Mouse (Mus musculus) ES-E14 (cell line): ENCODE measurements around the gene Atp8b3. TPM values are rescaled to one million over a fixed set of nuclear protein-coding genes. Genes with fewer than 3 reads are reported as not detected.

Experiments used
- DNase-seq: peaks from one replicate; pipeline ENCODE4 v3.0.0-alpha.2; 2013; ENCODE audit warnings: low read depth, low spot score
- H3K27ac ChIP-seq: 2 replicates; pipeline ENCODE4 v1.5.1; 2012; ENCODE audit warnings: low read depth, mild to moderate bottlenecking, low read length, moderate library complexity, mixed read lengths; ENCODE audit not compliant: poor library complexity, insufficient read depth, severe bottlenecking
- H3K36me3 ChIP-seq: 2 replicates; pipeline ENCODE4 v1.6.1; 2012; ENCODE audit warnings: mild to moderate bottlenecking, low read length, moderate library complexity, mixed read lengths; ENCODE audit not compliant: control insufficient read depth, poor library complexity, insufficient read depth, severe bottlenecking
- H3K4me1 ChIP-seq, 2 experiments: fragments of 150-350 bp in 1 of 2; sonication (generic) in 1 of 2; 2 replicates each; pipeline ENCODE4 v1.6.1; 2012; ENCODE audit warnings: low read length in 2 of 2, mild to moderate bottlenecking in 1 of 2, mixed read lengths in 1 of 2; ENCODE audit not compliant: control insufficient read depth in 2 of 2, insufficient read depth in 2 of 2, poor library complexity in 1 of 2
- H3K4me3 ChIP-seq, 2 experiments: fragments of 150-350 bp in 1 of 2; sonication (generic) in 1 of 2; 2 replicates each; pipeline ENCODE4 v1.5.1; 2012; ENCODE audit warnings: low read length in 2 of 2, low read depth in 1 of 2, mild to moderate bottlenecking in 1 of 2, mixed read lengths in 1 of 2; ENCODE audit not compliant: insufficient read depth in 1 of 2, poor library complexity in 1 of 2, severe bottlenecking in 1 of 2
- H3K9ac ChIP-seq: 2 replicates; pipeline ENCODE4 v1.6.1; 2012; ENCODE audit warnings: low read depth, mild to moderate bottlenecking, low read length, mixed read lengths; ENCODE audit not compliant: poor library complexity, insufficient read depth, severe bottlenecking
- H3K9me3 ChIP-seq: fragments of 150-350 bp; sonication (generic); 2 replicates; pipeline ENCODE4 v1.6.1; 2012; ENCODE audit warnings: low read depth, mild to moderate bottlenecking, low read length; ENCODE audit not compliant: control insufficient read depth, insufficient read depth
- CHD2 ChIP-seq: IDR thresholded peaks from 2 replicates; pipeline ENCODE4 v1.6.1; 2014; ENCODE audit warnings: mild to moderate bottlenecking, low read depth, low read length, inconsistent platforms
- HCFC1 ChIP-seq: IDR thresholded peaks from 2 replicates; pipeline ENCODE4 v1.6.1; 2012; ENCODE audit warnings: low read length, inconsistent platforms, borderline replicate concordance; ENCODE audit not compliant: insufficient read depth
- MAFK ChIP-seq: IDR thresholded peaks from 2 replicates; pipeline ENCODE4 v1.6.1; 2014; ENCODE audit warnings: mild to moderate bottlenecking, low read depth, low read length, inconsistent platforms; ENCODE audit not compliant: insufficient read depth
- ZC3H11A ChIP-seq: IDR thresholded peaks from 2 replicates; pipeline ENCODE4 v1.6.1; 2012; ENCODE audit warnings: low read depth, mild to moderate bottlenecking, inconsistent platforms, low read length, borderline replicate concordance
- ZNF384 ChIP-seq: IDR thresholded peaks from 2 replicates; pipeline ENCODE4 v1.6.1; 2012; ENCODE audit warnings: low read depth, low read length, inconsistent platforms
- in situ Hi-C, 2 experiments: fragments of 600-800 bp; cut with MboI; formaldehyde crosslinking; loops; one replicate each; pipeline ENCODE4 v1.15.1; 2025; ENCODE audit warnings: low sequenced_read_pairs in 2 of 2, inconsistent platforms in 1 of 2; ENCODE audit not compliant: unreplicated experiment in 2 of 2
- total RNA-seq: library from RNA; depleted of rRNA; stranded (reverse); fragments of 300-350 nt; gene quantifications from 2 replicates; pipeline ENCODE4 v1.2.3, GENCODE M21; 2012

The Atp8b3 gene
- total RNA-seq, 1 experiment = 0.80 TPM

- in situ Hi-C loops = no loop called here
- Histone ChIP-seq H3K9ac (no peak overlapping the region), H3K4me1 (peaks cover 0 to 3% of the 10 kb centered on the region in 2 experiments; a peak in 1 of 4 replicates), H3K27ac (no peak overlapping the region), H3K4me3 (no peak overlapping the region), H3K9me3 (no peaks in the 10 kb centered on the region), H3K36me3 (no peaks in the 10 kb centered on the region)
- TF ChIP-seq CHD2 = no peak
- TF ChIP-seq HCFC1 = no peak
- TF ChIP-seq MAFK = no peak
- no peak for TF ChIP-seq ZC3H11A
- TF ChIP-seq ZNF384 = no peak
- DNase-seq = no peak
Measured at GRCm38 (mm10) chr10:80502819-80503314, 36.1 kb downstream of the Atp8b3 start.

GRCm38 (mm10) chr10:80502291-80502690 is 36.6 kb downstream of the Atp8b3 start:
- Histone ChIP-seq H3K4me3 (no peak overlapping the region), H3K36me3 (no peaks in the 10 kb centered on the region), H3K27ac (no peak overlapping the region), H3K9me3 (no peaks in the 10 kb centered on the region), H3K9ac (no peak overlapping the region), H3K4me1 (peaks cover 0 to 3% of the 10 kb centered on the region in 2 experiments; a peak in 1 of 4 replicates)
- TF ChIP-seq ZNF384 (no peak), MAFK (no peak), CHD2 (no peak), HCFC1 (no peak), ZC3H11A (no peak)
- no peak for DNase-seq
- in situ Hi-C loops = no loop called here

GRCm38 (mm10) chr10:80496421-80496820 is 42.5 kb downstream of the Atp8b3 start:
- TF ChIP-seq ZNF384 (no peak), MAFK (no peak), HCFC1 (no peak), CHD2 (no peak), ZC3H11A (no peak)
- Histone ChIP-seq H3K4me1 (peaks cover 0 to 4% of the 10 kb centered on the region in 2 experiments; a peak in 1 of 4 replicates), H3K9me3 (no peaks in the 10 kb centered on the region), H3K36me3 (no peaks in the 10 kb centered on the region), H3K4me3 (no peak overlapping the region), H3K27ac (no peak overlapping the region), H3K9ac (no peak overlapping the region)
- in situ Hi-C loops = no loop called here
- DNase-seq = no peak

- peaks cover 0 to 4% of the 10 kb centered on the region in 2 experiments; a peak in 1 of 4 replicates for H3K4me1 ChIP-seq
- H3K4me3 ChIP-seq = peak overlapping the region in 1 of 2 experiments; percentile 52; a peak in 2 of 4 replicates
- no peak overlapping the region; the same call in 1 of the 2 replicates for H3K9ac ChIP-seq
- no peak for DNase-seq
- H3K9me3 ChIP-seq = no peaks in the 10 kb centered on the region
- no peak for TF ChIP-seq MAFK
- TF ChIP-seq HCFC1 = no peak
- no peak for TF ChIP-seq CHD2
- TF ChIP-seq ZNF384 = no peak
- TF ChIP-seq ZC3H11A = no peak
- in situ Hi-C loops = no loop called here
- no peak overlapping the region for H3K27ac ChIP-seq
- no peaks in the 10 kb centered on the region for H3K36me3 ChIP-seq
Measured at GRCm38 (mm10) chr10:80495901-80496300, 43.0 kb downstream of the Atp8b3 start.

- no peak within 1 kb of the TSS for H3K27ac ChIP-seq
- peaks cover 0 to 7% of the 10 kb centered on the region in 2 experiments; a peak in 1 of 4 replicates for H3K4me1 ChIP-seq
- no peak for DNase-seq
- no peak for TF ChIP-seq HCFC1
- no peak for TF ChIP-seq MAFK
- in situ Hi-C loops = no loop called here
- no peaks in the 10 kb centered on the region for H3K9me3 ChIP-seq
- H3K4me3 ChIP-seq = peak within 1 kb of the TSS; percentile 42 to 52; a peak in 3 of 4 replicates
- H3K9ac ChIP-seq = peak within 1 kb of the TSS; percentile 11; the same call in 1 of the 2 replicates
- H3K36me3 ChIP-seq = no peaks in the 10 kb centered on the region
Measured at GRCm38 (mm10) chr10:80494732-80495131, 44.2 kb downstream of the Atp8b3 start, which contains the start of gene Onecut3. Onecut3 (plus strand) TSS chr10:80494835.
